Mouse (Mus musculus) lung, embryonic 16.5 days (tissue): ENCODE results near the gene Magi1. TPM values are rescaled to one million over a fixed set of nuclear protein-coding genes. Genes with fewer than 3 reads are reported as not detected.
A peak's percentile ranks its signal among the peaks of the same experiment; 100 is the strongest.

Experiments
- ATAC-seq: fragments of 200-750 bp; cut with Nextera tagmentation; 2 replicates; pipeline ENCODE4 v1.8.0; 2017; ENCODE audit warnings: low read depth, mild to moderate bottlenecking, moderate library complexity
- H3K27ac ChIP-seq: fragments of 300-500 bp; sonication (generic); 2 replicates; pipeline ENCODE4 v1.5.1; 2014; ENCODE audit warnings: mild to moderate bottlenecking, control low read depth, low read length
- H3K27me3 ChIP-seq: fragments of 300-500 bp; sonication (generic); 2 replicates; pipeline ENCODE4 v1.6.1; 2014; ENCODE audit warnings: low read depth, low read length, mixed read lengths; ENCODE audit not compliant: control insufficient read depth, insufficient read depth
- H3K36me3 ChIP-seq: fragments of 300-500 bp; sonication (generic); 2 replicates; pipeline ENCODE4 v1.6.1; 2014; ENCODE audit warnings: low read length; ENCODE audit not compliant: control insufficient read depth, insufficient read depth
- H3K4me1 ChIP-seq: fragments of 300-500 bp; sonication (generic); replicated peaks from 2 replicates; pipeline ENCODE4 v1.6.1; 2014; ENCODE audit warnings: low read length, mixed read lengths; ENCODE audit not compliant: control insufficient read depth, insufficient read depth
- H3K4me2 ChIP-seq: fragments of 300-500 bp; sonication (generic); 2 replicates; pipeline ENCODE4 v1.6.1; 2014; ENCODE audit warnings: low read depth, low read length, control low read depth
- H3K4me3 ChIP-seq: fragments of 300-500 bp; sonication (generic); 2 replicates; pipeline ENCODE4 v1.5.1; 2014; ENCODE audit warnings: mild to moderate bottlenecking, low read length, control low read depth
- H3K9ac ChIP-seq: fragments of 300-500 bp; sonication (generic); 2 replicates; pipeline ENCODE4 v1.6.1; 2014; ENCODE audit warnings: low read length, control low read depth
- H3K9me3 ChIP-seq: fragments of 300-500 bp; sonication (generic); 2 replicates; pipeline ENCODE4 v1.6.1; 2016; ENCODE audit warnings: low read length; ENCODE audit not compliant: control insufficient read depth
- WGBS: fragments of 180-500 bp; shearing (Covaris S2); extraction: QIAGEN DNeasy Blood & Tissue Kit; methylation state at CpG from one replicate; pipeline ENCODE4 v1.1.7; 2014; 5-methylcytosine and 5-hydroxymethylcytosine counted together
- polyA plus RNA-seq: library from polyadenylated mRNA; unstranded; fragments of >200 nt; fragmentation: Nextera tagmentation; extraction: Ambion mirVana; gene quantifications from 2 replicates; pipeline ENCODE4 v1.2.1, GENCODE M21; 2015

The Magi1 gene
- polyA plus RNA-seq, 1 experiment from 2014 or later = 9.4 TPM

DNA sequence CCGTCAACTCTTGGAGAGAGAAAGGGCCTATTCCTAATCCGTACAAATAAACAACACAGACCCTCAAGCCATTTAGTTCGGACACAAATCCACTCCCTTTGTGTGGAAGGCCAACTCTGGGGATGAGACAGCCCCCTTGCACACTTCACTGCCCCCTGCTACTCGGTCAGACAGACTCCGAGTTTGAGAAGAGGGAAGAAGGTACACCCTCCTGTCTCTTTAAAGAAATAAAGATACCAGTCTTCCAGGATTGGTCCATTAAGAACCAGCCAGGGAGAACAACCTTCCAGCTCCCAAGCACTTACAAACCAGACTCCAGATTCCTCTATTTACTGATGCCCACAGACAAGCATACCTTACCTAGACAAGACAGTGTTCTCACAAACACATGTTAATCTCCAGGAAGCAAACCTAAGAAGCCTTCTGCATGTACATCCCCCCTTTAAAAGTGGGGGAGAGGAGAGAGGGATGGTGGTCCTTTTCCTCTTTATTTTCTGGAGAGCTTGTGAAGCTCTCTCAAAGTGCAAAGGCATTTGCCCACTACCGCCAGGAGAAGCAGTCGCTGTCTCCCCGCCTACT lies 371.6 kb downstream of the Magi1 start:
- Histone ChIP-seq H3K27me3 (no peaks in the 10 kb centered on the region; the same call in 1 of the 2 replicates), H3K36me3 (no peaks in the 10 kb centered on the region), H3K27ac (no peak overlapping the region), H3K9me3 (no peaks in the 10 kb centered on the region), H3K4me3 (no peak overlapping the region), H3K9ac (no peak overlapping the region), H3K4me1 (peaks cover 8% of the 10 kb centered on the region), H3K4me2 (peak overlapping the region; percentile 46; the same call in 1 of the 2 replicates)
- no peak for ATAC-seq
- WGBS = 27% methylated on average over 8 of the region's 8 CpGs

DNA sequence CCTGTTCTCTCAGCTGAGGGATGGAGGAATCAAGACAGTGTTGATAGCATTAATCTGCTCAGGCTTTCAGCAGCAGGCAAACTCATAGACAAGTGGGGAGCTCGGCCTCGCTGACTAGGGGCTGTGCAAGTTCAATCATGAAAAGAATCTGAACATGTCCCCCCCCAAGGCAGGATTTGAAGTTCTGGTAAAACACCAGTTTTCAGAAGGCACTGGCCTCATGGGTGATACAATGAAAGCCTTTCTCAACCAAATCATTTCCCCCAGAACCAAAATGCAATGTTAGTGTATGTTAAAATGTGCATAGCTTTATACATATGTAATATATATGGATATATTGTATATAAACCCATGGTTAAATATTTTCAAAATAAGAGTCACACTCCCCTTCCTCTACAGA lies 372.3 kb downstream of the Magi1 start:
- WGBS = 60% methylated on average over 2 of the region's 2 CpGs
- Histone ChIP-seq H3K27ac (no peak overlapping the region), H3K9me3 (no peaks in the 10 kb centered on the region), H3K4me3 (no peak overlapping the region), H3K36me3 (no peaks in the 10 kb centered on the region), H3K27me3 (no peaks in the 10 kb centered on the region; the same call in 1 of the 2 replicates), H3K4me2 (no peak overlapping the region), H3K9ac (no peak overlapping the region), H3K4me1 (peaks cover 8% of the 10 kb centered on the region)
- no peak for ATAC-seq

DNA sequence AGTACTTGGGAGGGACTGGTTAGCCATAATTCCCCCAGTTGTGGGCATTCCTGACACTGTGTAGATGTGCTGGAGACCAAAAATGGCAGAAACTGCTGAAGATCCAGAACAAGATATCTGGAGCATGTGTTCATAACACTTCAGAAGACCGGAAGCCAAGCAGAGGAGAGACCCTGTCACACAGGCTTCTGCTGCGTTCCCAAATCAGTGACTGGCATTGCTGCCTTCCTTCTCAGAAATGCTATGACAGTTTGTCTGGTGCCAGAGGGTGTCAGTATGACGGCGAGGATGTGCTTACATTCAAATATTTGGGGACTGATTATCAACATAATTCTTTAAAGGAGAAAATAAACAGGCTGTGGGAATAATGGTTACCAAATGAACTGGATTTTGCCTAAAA lies 373.7 kb downstream of the Magi1 start:
- H3K36me3 ChIP-seq = no peaks in the 10 kb centered on the region
- 71% methylated on average over 4 of the region's 4 CpGs for WGBS

DNA sequence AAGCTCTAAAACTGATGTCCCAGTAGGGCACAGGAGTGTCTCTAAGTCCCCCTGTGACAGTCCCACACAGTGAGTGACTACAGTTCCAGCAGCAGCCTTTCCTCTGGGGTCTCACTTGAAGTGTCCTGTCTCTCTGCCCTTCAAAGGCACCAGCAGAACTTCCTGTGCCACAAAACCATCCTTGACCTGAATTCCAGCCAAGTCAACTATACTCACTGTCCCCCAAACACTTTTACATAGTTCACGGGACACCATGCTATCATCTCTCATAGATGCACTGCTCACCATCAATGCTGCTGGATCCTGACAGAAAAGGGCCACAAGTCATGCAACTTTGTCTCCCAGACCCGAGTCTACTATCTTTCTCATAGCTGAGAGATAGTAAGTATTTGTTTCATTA lies 378.7 kb downstream of the Magi1 start:
- Histone ChIP-seq H3K4me2 (no peak overlapping the region), H3K36me3 (no peaks in the 10 kb centered on the region), H3K9ac (no peak overlapping the region), H3K27ac (no peak overlapping the region), H3K9me3 (no peaks in the 10 kb centered on the region), H3K4me3 (no peak overlapping the region), H3K27me3 (no peaks in the 10 kb centered on the region), H3K4me1 (no peaks in the 10 kb centered on the region)
- WGBS = 58% methylated on average over 2 of the region's 2 CpGs
- ATAC-seq = no peak

More for the DNA sequence above, 373.7 kb downstream of the Magi1 start:
- no peak overlapping the region for H3K4me2 ChIP-seq
- peaks cover 8% of the 10 kb centered on the region for H3K4me1 ChIP-seq
- H3K27me3 ChIP-seq = no peaks in the 10 kb centered on the region; the same call in 1 of the 2 replicates
- no peak overlapping the region for H3K9ac ChIP-seq
- no peaks in the 10 kb centered on the region for H3K9me3 ChIP-seq
- no peak for ATAC-seq
- no peak overlapping the region for H3K4me3 ChIP-seq
- no peak overlapping the region for H3K27ac ChIP-seq

DNA sequence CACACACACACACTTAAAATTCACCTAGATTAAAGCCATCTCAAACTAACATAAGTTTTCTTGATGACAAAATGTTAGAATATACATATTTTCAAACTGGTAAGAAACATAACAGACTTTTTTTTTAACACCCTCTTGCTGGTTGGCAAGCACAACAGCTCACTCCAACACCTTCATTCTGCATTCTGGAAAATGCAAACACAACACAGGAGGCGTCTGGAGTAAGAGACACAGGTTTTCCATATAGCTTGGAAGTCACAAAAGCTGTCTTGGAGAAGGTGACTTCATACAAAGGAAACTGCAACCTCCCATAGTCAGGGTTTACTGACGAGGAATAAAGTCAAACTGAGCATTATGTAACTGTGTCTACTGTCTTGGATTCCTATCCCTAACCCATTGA lies 381.5 kb downstream of the Magi1 start:
- no peak overlapping the region for H3K27ac ChIP-seq
- H3K36me3 ChIP-seq = no peaks in the 10 kb centered on the region
- H3K4me2 ChIP-seq = no peak overlapping the region
- 63% methylated on average over 2 of the region's 2 CpGs for WGBS
- H3K9ac ChIP-seq = no peak overlapping the region
- no peaks in the 10 kb centered on the region for H3K9me3 ChIP-seq
- H3K27me3 ChIP-seq = no peaks in the 10 kb centered on the region
- H3K4me3 ChIP-seq = no peak overlapping the region
- no peaks in the 10 kb centered on the region for H3K4me1 ChIP-seq
- ATAC-seq = no peak

DNA sequence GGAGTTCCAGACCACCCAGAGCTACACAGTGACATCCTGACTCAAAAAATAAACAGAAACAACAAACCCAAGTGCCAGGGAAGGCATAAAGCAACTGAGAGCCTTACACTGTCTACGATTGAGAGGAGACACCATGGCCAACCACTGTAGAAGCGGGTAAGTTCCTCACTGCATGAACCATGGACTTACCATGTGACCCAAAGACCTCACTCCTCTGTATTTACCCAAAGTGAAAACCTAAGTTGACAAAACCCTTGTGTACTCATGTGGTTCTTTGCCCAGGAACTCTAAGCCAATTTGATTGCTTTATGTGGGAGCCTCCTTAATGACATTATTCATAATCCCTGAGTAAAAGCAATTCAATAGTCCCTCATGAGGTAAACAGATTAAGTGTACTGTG lies 382.3 kb downstream of the Magi1 start:
- no peak for ATAC-seq
- Histone ChIP-seq H3K9ac (no peak overlapping the region), H3K36me3 (no peaks in the 10 kb centered on the region), H3K9me3 (no peaks in the 10 kb centered on the region), H3K27ac (no peak overlapping the region), H3K4me1 (no peaks in the 10 kb centered on the region), H3K4me3 (no peak overlapping the region), H3K27me3 (no peaks in the 10 kb centered on the region), H3K4me2 (no peak overlapping the region)
- WGBS = 86% methylated on average over 2 of the region's 2 CpGs

DNA sequence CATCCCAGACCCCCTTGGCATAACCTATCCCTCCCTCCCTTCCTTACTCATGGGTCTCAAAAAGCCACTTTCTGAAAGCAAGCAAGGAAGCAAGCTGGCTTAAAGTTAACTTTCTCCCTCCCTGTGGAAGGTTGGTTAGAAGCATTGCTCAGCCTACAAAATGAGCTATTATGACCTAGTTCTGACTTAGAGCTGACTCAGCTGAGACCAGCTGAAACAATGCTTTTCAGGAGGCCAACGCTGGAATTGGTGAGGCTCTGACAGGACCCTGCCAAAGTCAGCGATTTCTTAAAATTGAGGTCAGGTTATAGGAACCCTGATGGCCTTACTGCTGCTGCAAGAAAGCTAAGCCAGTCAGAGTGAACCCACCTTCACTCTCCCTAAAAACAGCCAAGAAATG lies 386.2 kb downstream of the Magi1 start:
- Histone ChIP-seq H3K9me3 (no peaks in the 10 kb centered on the region), H3K27ac (no peak overlapping the region), H3K4me2 (no peak overlapping the region), H3K9ac (no peak overlapping the region), H3K27me3 (no peaks in the 10 kb centered on the region), H3K4me3 (no peak overlapping the region), H3K36me3 (no peaks in the 10 kb centered on the region), H3K4me1 (no peaks in the 10 kb centered on the region)
- no peak for ATAC-seq
- WGBS = 75% methylated on average over 2 of the region's 2 CpGs

DNA sequence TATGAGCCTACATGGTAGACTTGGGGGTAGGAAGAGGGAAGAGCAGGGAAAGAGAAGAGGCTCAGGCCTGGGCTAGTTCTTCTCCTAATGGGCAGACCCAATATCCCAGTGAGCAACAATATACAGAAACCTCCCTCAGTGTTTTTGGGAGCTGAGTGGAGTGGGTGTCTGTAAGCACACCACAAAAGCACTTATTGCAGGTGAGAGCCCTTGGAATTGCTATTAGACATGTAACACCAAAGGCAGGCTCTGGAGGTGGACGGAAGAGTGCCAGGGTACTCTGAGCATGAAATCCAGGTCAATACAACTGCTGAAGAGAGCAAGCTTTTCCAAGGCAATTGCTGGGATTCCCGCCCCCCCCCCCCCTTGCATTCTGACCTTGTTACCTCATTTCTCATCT lies 388.0 kb downstream of the Magi1 start:
- Histone ChIP-seq H3K4me3 (no peak overlapping the region), H3K4me1 (no peaks in the 10 kb centered on the region), H3K27ac (no peak overlapping the region), H3K4me2 (no peak overlapping the region), H3K27me3 (no peaks in the 10 kb centered on the region), H3K9me3 (no peaks in the 10 kb centered on the region), H3K36me3 (no peaks in the 10 kb centered on the region), H3K9ac (no peak overlapping the region)
- WGBS = 53% methylated on average over 2 of the region's 2 CpGs
- no peak for ATAC-seq

DNA sequence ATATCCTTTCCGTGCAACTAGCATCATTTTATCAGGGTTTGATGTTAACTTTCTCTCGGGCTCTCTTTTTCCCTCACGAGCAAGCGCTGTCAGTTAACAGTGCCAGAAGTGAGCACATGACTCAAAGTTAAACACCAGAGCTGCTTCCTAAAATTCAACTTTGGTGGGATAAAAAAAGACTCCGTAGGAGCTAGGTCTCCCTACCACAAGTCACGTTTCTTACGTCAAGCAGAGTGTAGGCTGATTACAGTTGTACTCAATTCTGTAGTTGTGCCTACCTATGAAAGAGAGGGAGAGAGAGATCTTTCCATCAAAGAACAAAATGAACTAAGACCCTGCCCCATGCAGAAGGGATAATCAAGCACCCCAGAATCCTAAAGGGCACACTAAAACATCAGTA lies 389.8 kb downstream of the Magi1 start:
- WGBS = 49% methylated on average over 7 of the region's 7 CpGs
- Histone ChIP-seq H3K27ac (no peak overlapping the region), H3K9me3 (no peaks in the 10 kb centered on the region), H3K4me2 (no peak overlapping the region), H3K27me3 (no peaks in the 10 kb centered on the region), H3K36me3 (no peaks in the 10 kb centered on the region), H3K9ac (no peak overlapping the region), H3K4me1 (no peaks in the 10 kb centered on the region), H3K4me3 (no peak overlapping the region)
- ATAC-seq = no peak

DNA sequence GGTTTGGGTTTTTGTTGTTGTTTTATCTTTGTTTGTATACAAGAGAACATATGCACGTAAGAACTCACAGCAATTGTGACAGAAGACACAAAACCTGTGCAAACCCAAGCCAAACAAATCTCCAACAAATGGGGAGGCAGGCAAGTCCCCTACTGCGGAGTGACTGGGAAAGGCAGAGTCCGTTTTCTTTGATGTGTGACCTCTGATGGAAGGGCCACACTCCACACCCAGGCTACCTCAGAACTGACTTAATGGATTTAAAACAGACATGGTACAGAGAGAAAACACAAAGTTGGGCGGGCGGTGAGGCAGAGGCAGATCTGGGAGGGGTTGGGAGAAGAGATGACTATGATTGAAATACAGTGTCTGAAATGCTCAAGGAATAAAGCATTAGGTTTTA lies 390.8 kb downstream of the Magi1 start:
- Histone ChIP-seq H3K4me2 (no peak overlapping the region), H3K4me1 (no peaks in the 10 kb centered on the region), H3K9ac (no peak overlapping the region), H3K27ac (no peak overlapping the region), H3K27me3 (no peaks in the 10 kb centered on the region), H3K9me3 (no peaks in the 10 kb centered on the region), H3K36me3 (no peaks in the 10 kb centered on the region), H3K4me3 (no peak overlapping the region)
- ATAC-seq = no peak
- 42% methylated on average over 5 of the region's 5 CpGs for WGBS
